Mouse (Mus musculus): ENCODE measurements around the gene Tpi1. TPM values are rescaled to one million over a fixed set of nuclear protein-coding genes. Genes with fewer than 3 reads are reported as not detected.

Gene Tpi1
- polyA plus RNA-seq, 1 experiment from 2014 or later: 428 TPM

DNA sequence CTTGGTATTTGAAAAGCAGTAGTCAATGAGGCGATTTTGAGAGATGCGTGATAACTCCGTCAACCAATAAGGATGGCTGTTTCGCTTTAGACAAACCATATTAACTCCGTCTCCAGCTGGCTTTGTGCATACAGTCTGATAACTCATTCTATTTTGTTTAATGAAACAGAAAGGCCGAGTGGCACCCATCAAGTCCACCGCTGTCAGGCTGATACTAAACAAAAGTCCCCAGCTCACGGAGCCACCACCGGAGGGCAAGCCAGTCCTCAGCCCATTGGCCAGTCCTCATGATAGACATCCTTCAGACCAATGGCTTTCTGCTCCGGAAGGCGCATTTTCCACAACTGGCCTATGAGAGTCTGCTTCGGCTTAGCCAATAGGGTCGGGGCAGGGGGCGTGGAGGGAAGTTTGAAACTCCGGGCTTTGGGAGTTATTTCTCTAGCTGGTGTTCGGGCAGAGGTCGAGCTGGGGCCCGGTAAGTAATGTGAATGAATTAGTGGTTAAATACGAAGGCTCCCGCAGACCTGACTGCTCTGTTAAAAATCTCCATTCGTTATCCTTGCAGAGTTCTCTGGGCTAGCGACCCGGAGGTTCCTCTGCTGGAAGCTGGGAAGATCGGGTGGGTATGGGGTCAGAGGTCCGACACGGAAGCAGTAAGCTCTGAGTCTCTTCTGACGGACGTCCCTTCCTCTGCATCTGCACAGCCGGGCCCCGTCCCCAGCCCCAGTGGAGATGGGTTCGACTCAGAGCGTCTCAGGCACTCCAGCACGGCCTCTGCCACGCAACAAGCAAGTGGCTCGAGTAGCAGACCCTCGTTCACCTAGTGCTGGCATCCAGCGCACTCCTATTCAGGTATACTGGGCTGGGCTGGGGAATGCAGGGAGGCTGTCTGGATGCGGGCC is 16.0 kb upstream of the Tpi1 start:
- peak overlapping the region; percentile 70 for H3K9ac ChIP-seq (replicated peaks)
- no peaks in the 10 kb centered on the region for H3K9me3 ChIP-seq
- H3K4me1 ChIP-seq: peaks cover 35% of the 10 kb centered on the region
- peaks cover 50% of the 10 kb centered on the region for H3K36me3 ChIP-seq
- H3K4me3 ChIP-seq: peak overlapping the region; percentile 66
- no peaks in the 10 kb centered on the region for H3K27me3 ChIP-seq
- H3K4me2 ChIP-seq (replicated peaks): peak overlapping the region; percentile 80
- WGBS: under 1% methylated on average over 38 of the region's 38 CpGs
- peak; percentile 86 for ATAC-seq (ENCODE audit: low FRiP score, low read depth)
- peak overlapping the region; percentile 89 for H3K27ac ChIP-seq (replicated peaks)

DNA sequence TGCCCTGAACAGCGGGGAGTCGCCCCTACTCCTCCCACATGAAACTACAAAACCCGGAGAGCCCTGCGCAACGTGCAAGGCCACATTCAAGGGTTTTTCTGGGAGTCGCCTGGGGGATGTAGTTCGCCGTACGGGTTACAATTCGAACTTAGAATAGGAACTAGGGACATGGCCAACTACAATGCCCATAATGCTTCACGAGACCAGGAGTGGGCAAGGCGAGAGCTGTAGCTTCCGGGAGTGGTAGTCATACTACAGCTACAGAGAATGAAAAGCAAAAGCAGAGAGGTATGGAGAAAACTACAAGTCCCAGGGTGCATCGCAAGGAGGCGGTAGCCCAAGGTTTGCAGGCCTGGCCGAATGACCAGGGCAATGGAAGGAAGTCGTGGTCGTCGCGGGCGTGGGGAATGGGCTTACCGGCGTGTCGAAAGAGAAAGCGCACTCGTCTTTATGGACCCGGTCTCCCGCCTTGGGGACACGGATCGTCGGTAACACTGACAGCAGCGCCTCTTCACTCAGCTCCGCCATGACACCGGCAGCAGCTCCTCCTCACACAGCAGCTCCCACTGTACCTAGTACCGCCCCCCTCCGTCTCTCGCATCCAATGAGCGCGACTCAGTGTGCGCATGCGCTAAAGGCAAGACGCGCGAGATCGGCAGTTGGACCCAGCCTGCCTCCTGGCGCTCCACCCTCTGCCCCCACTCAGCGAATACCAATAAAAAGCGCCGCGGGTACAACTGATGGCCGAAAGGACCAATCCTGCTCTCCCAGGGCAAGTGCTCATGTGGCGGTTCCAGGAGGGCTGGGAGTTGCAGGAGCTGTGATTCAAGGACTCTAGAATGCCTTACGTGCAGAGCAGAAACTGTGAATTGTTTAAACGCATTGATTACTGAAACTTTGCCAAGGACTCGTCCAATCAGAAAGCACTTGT is 15.0 kb upstream of the Tpi1 start, which contains the start of the genes Usp5 and Cdca3:
Gene Usp5 (minus strand): TSS at position 617 of the 931 bp plus-strand sequence.
Gene Cdca3 (plus strand): TSS at position 680 of the 931 bp plus-strand sequence.
- H3K27me3 ChIP-seq: no peaks in the 10 kb centered on the region
- H3K4me1 ChIP-seq: peaks cover 34% of the 10 kb centered on the region
- no peaks in the 10 kb centered on the region for H3K9me3 ChIP-seq
- H3K4me3 ChIP-seq: peak within 1 kb of the TSS; percentile 66
- H3K9ac ChIP-seq (replicated peaks): peak within 1 kb of the TSS; percentile 74
- under 1% methylated on average over 55 of the region's 55 CpGs for WGBS
- peaks cover 54% of the 10 kb centered on the region for H3K36me3 ChIP-seq
- peak; percentile 94 for ATAC-seq (ENCODE audit: low FRiP score, low read depth)
- peak within 1 kb of the TSS; percentile 92 for H3K4me2 ChIP-seq (replicated peaks)
- peak within 1 kb of the TSS; percentile 89 for H3K27ac ChIP-seq (replicated peaks)

DNA sequence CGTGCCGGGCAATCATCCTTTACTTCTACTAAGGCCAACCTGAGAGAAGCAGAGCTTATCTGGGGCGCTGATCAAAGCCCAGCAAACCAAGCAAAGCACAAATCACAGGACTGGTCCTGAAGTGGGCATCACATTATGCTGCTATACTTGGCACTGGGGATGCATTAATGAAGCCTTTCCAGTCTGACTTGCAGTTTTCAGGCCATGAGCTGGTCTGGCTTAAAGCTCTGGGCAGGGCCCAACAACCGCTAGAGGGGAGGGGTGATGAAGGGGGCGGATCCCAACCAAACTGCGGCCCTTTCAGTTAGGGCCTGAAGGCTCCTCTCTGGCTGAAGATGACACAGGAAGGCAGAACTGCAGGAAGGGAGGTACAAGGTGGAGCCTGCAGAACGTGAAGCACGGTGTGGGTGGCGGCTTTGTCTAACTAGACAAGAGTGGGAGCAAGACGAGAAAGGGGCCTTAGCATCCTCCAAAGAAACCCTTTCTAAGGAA is 14.1 kb upstream of the Tpi1 start:
- no peak for ATAC-seq (ENCODE audit: low FRiP score, low read depth)
- Histone ChIP-seq H3K9ac (replicated peaks) (peak overlapping the region; percentile 74), H3K27ac (replicated peaks) (peak overlapping the region; percentile 60), H3K27me3 (no peaks in the 10 kb centered on the region), H3K9me3 (no peaks in the 10 kb centered on the region), H3K4me1 (peaks cover 28% of the 10 kb centered on the region), H3K4me3 (peak overlapping the region; percentile 66), H3K4me2 (replicated peaks) (peak overlapping the region; percentile 92), H3K36me3 (peaks cover 54% of the 10 kb centered on the region)
- whole genome bisulfite sequencing: 24% methylated on average over 10 of the region's 10 CpGs

DNA sequence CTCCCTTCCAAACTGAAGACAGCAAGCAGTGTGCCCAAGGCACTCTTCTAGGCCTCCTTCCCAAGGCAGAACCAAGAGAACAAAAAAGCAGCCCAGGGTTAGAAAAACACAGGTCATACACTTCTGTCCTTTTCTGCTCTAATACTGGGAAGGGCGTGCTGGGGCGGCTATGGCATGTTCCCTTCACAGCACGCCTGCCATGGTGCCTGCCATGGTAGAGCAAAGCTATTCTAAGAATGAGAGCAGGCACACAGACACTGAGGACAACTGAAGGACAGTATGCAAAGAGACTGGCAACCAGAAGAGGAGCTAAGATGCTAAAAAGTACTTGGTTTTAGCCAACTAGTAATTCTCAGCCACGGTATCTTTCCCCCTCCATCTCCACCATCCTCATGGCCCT is 8.0 kb upstream of the Tpi1 start:
- 97% methylated on average over 4 of the region's 4 CpGs for WGBS
- Histone ChIP-seq H3K9ac (replicated peaks) (no peak overlapping the region), H3K27me3 (no peaks in the 10 kb centered on the region), H3K4me1 (no peaks in the 10 kb centered on the region), H3K36me3 (peaks cover 95% of the 10 kb centered on the region), H3K9me3 (no peaks in the 10 kb centered on the region), H3K4me3 (no peak overlapping the region), H3K27ac (replicated peaks) (no peak overlapping the region), H3K4me2 (replicated peaks) (no peak overlapping the region)
- no peak for ATAC-seq (ENCODE audit: low FRiP score, low read depth)

DNA sequence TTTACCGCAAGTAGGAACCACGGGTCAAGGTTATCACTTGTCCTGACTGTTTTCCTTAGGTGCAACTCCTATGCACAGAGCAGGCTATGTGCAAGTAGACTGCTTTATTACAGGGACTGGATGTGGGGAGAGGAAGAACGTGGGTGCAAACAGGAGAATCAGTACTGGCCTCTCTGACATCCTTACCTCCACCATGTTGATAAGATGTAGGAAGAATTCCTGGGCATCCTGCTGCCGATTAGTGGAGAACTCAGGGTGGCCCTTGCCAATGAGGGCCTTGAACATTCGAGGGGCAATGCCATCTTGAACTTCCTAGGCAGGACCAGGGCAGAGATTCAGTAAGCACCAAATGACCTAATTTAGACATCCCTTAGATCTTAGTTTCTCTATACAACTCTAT is 6.8 kb upstream of the Tpi1 start:
- Histone ChIP-seq H3K4me3 (no peak overlapping the region), H3K36me3 (peaks cover 100% of the 10 kb centered on the region), H3K4me2 (replicated peaks) (no peak overlapping the region), H3K9me3 (no peaks in the 10 kb centered on the region), H3K27ac (replicated peaks) (no peak overlapping the region), H3K27me3 (no peaks in the 10 kb centered on the region), H3K9ac (replicated peaks) (no peak overlapping the region), H3K4me1 (no peaks in the 10 kb centered on the region)
- WGBS: 94% methylated on average over 5 of the region's 5 CpGs
- no peak for ATAC-seq (ENCODE audit: low FRiP score, low read depth)

DNA sequence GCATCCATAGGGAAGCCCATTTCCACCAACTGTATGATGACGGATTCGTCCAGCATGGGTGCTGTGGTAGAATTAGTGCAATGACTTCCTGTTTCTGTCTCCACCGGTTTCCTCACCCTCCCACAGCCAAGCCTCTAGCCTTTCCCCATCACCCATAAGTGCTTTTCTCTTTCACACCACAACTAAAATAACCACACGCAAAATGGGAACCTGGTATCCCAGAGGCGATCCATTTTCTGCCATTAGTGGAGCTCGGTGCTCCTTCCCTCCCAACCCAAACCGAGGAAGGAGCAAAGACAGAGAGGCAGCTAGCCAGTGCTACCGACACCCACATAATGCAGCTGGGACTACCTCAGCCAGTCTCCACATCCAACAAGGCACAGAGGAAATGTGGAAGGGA is 3.9 kb upstream of the Tpi1 start:
- Histone ChIP-seq H3K4me1 (peaks cover 19% of the 10 kb centered on the region), H3K4me3 (no peak overlapping the region), H3K9me3 (no peaks in the 10 kb centered on the region), H3K4me2 (replicated peaks) (no peak overlapping the region), H3K27me3 (no peaks in the 10 kb centered on the region), H3K27ac (replicated peaks) (no peak overlapping the region), H3K36me3 (peaks cover 71% of the 10 kb centered on the region), H3K9ac (replicated peaks) (0 out of 2 replicates have a peak overlapping the region, but pooled peaks have one; percentile 1)
- WGBS: 97% methylated on average over 8 of the region's 8 CpGs
- no peak for ATAC-seq (ENCODE audit: low FRiP score, low read depth)

DNA sequence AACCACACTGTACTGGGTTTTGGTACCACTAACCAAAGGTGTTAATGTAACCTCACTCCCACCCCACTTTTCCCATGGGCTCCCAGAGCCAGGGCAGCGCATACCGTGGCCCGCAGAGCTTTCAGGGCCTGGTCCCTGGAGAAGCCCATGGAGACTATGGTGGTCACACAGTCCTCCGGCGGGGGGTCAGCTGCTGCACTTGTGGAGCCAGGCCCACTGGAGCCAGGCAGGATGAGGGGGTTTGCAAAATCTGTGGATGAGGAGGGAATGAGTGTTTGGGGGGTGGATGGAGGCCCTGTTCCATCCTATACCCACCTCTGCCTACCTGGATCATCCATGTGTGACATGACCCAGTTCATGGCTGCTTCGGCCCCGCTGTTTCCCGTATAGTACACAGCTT is 3.5 kb upstream of the Tpi1 start:
- Histone ChIP-seq H3K4me2 (replicated peaks) (no peak overlapping the region), H3K9ac (replicated peaks) (no peak overlapping the region), H3K27me3 (no peaks in the 10 kb centered on the region), H3K9me3 (no peaks in the 10 kb centered on the region), H3K4me3 (no peak overlapping the region), H3K27ac (replicated peaks) (no peak overlapping the region), H3K36me3 (peaks cover 67% of the 10 kb centered on the region), H3K4me1 (peaks cover 23% of the 10 kb centered on the region)
- no peak for ATAC-seq (ENCODE audit: low FRiP score, low read depth)
- 93% methylated on average over 8 of the region's 8 CpGs for WGBS

DNA sequence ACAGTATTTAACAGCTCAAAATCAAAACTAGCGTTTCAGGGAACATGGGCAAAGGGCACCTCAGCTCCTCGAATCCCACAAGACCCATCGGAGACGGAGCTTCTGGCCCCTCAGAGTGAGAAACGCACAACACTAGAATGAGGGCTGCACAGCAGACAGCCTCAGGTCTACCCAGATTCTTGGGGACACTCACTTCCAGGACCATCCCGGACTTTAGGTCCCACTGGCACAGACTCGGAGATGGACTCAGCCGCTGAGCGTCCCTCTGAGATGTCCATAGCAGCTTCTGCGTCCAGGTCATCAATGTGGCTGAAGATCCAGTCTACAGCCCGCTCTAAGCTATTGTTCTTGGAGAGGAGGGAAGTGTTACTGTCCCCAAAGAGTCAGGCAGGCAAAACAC is 3.0 kb upstream of the Tpi1 start:
- Histone ChIP-seq H3K4me1 (peaks cover 28% of the 10 kb centered on the region), H3K4me2 (replicated peaks) (no peak overlapping the region), H3K9ac (replicated peaks) (no peak overlapping the region), H3K27me3 (no peaks in the 10 kb centered on the region), H3K9me3 (no peaks in the 10 kb centered on the region), H3K27ac (replicated peaks) (no peak overlapping the region), H3K36me3 (peaks cover 66% of the 10 kb centered on the region), H3K4me3 (no peak overlapping the region)
- 96% methylated on average over 11 of the region's 11 CpGs for WGBS
- no peak for ATAC-seq (ENCODE audit: low FRiP score, low read depth)

DNA sequence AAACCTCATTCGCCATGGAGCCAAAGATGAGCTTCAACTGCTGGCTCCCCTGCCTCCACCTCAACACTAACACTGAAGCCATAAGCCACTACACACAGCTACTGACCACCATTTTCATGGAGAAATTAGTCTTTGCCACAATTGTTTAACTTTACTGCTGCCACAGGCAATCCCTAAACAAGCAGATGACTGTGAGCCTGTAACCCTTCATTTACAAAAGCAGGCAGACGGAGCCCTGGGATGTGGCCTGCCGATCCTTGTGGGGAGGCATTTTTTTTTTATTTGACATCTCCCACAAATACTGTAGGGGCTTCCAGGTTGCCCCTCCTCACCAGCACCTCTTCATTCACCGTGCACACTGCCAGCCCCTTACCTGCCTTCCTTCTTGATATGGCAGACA is 2.5 kb upstream of the Tpi1 start:
- H3K4me1 ChIP-seq: peaks cover 29% of the 10 kb centered on the region
- no peak overlapping the region for H3K9ac ChIP-seq (replicated peaks)
- 92% methylated on average over 4 of the region's 4 CpGs for WGBS
- H3K4me2 ChIP-seq (replicated peaks): no peak overlapping the region
- H3K27ac ChIP-seq (replicated peaks): no peak overlapping the region
- H3K36me3 ChIP-seq: peaks cover 66% of the 10 kb centered on the region
- no peak for ATAC-seq (ENCODE audit: low FRiP score, low read depth)
- no peaks in the 10 kb centered on the region for H3K9me3 ChIP-seq
- no peaks in the 10 kb centered on the region for H3K27me3 ChIP-seq
- H3K4me3 ChIP-seq: no peak overlapping the region

DNA sequence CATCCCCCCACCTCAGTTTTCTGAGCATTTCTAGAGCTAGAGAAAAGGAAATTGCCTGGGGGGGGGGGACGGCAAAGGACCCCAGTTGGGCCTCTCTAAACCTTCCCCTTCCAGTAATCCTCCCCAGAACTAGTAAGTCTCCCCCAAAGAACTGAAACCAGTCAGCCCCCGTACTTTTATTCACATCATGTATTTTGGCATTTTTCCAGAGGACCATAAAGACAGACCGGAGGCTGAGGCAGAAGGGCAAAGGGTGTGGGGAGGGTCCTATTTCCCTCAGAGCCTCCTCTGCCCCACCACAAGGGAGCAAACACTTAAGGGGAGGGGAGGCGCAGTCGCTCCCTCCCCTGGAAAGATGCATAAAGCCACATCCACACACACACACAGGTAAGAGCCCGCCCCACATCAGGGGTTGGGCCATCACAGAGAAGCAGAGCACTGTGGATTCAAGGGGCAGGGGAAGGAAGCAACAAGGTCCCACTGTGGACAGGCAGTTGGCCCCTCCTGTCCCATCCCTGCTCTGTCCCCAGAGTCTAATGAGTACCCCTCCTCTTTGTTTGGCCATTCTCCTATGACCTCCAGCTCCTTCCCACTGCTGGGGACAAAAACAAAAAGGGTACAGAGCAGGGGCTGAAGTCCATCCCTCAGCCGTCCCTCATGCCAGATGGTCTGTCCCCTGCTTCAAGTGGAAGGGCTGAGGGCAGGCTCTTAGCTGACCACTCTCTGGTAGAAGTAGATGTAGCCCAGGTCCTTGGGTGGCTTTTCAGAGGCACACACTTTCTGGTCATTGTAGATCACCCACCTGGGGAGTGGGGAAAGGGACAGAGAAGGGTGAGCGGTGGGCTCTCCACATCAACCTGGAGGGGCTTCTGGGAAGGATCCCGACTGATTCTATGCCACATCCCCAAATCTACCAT is 1.0 kb upstream of the Tpi1 start:
- peaks cover 32% of the 10 kb centered on the region for H3K4me1 ChIP-seq
- no peak overlapping the region for H3K9ac ChIP-seq (replicated peaks)
- no peak overlapping the region; the same call in 1 of the 2 replicates for H3K27ac ChIP-seq (replicated peaks)
- WGBS: 67% methylated on average over 9 of the region's 9 CpGs
- peaks cover 64% of the 10 kb centered on the region for H3K36me3 ChIP-seq
- H3K9me3 ChIP-seq: no peaks in the 10 kb centered on the region
- 0 out of 2 replicates have a peak overlapping the region, but pooled peaks have one; percentile 88 for H3K4me2 ChIP-seq (replicated peaks)
- no peak overlapping the region for H3K4me3 ChIP-seq
- no peaks in the 10 kb centered on the region for H3K27me3 ChIP-seq
- no peak for ATAC-seq (ENCODE audit: low FRiP score, low read depth)

DNA sequence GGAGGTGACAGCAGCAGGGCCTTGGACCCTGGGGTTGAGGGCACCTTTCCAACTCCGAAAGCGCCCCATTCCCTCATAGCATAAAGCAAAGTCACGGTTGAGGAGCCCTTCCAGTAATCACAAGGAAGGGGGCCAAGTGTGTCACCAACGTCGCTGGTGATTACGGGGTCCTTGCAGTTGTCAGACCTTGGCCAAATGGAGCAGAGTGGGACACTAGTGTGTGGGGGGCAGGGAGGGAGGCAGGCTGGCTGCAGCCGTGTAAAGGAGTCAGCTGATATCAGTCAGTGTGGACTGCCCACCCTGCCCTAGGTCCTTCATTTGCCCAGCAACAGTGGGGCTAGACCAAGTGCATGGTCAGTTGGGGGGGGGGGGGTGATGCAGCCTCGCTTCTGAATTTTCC is 352 bp upstream of the Tpi1 start:
- no peaks in the 10 kb centered on the region for H3K9me3 ChIP-seq
- peak overlapping the region; percentile 75 for H3K4me3 ChIP-seq
- WGBS: 43% methylated on average over 8 of the region's 8 CpGs
- peak overlapping the region; percentile 88 for H3K4me2 ChIP-seq (replicated peaks)
- peak overlapping the region; percentile 86 for H3K27ac ChIP-seq (replicated peaks)
- H3K4me1 ChIP-seq: peaks cover 38% of the 10 kb centered on the region
- no peaks in the 10 kb centered on the region for H3K27me3 ChIP-seq
- peaks cover 58% of the 10 kb centered on the region for H3K36me3 ChIP-seq
- H3K9ac ChIP-seq (replicated peaks): no peak overlapping the region
- ATAC-seq (ENCODE audit: low FRiP score, low read depth): peak; percentile 47

Data from midbrain, embryonic 12.5 days (tissue).